Mouse (Mus musculus): ENCODE results near the gene Prune1. TPM values are rescaled to one million over a fixed set of nuclear protein-coding genes. Genes with fewer than 3 reads are reported as not detected.

Gene Prune1
- polyA plus RNA-seq, 1 experiment = 22.2 TPM

DNA sequence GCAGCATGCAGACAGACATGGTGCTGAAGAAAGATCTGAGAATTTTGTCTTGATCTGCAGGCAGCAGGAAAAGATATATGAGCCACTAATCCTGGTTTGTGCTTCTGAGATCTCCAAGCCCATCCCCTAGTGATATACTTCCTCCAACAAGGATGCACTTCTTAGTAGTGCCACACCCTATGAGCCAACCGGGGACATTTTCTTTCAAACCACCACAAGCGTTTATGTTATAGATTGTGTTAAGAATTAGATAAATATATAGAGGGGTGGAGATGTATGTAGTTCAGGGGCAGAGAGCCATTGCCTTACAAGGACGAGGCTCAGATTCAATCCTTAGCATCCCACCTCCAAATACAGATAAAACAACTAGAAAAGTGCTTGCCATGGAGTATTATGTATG, 28.6 kb upstream of the Prune1 start:
- 0 out of 2 replicates have a peak, but pooled peaks cover 5% of the 10 kb centered on the region for H3K4me1 ChIP-seq (ENCODE audit: control insufficient read depth, insufficient read depth, low read length)
- H3K4me3 ChIP-seq (ENCODE audit: insufficient read depth, low read length) = no peak overlapping the region
- TF ChIP-seq CTCF (IDR thresholded peaks at IDR 0.05; ENCODE audit: borderline replicate concordance, insufficient read depth, low read length) = no peak
- no peak for TF ChIP-seq POLR2A (IDR thresholded peaks at IDR 0.05; ENCODE audit: low read depth, low read length)
- no peak overlapping the region for H3K27ac ChIP-seq (ENCODE audit: insufficient read depth, low read length)

DNA sequence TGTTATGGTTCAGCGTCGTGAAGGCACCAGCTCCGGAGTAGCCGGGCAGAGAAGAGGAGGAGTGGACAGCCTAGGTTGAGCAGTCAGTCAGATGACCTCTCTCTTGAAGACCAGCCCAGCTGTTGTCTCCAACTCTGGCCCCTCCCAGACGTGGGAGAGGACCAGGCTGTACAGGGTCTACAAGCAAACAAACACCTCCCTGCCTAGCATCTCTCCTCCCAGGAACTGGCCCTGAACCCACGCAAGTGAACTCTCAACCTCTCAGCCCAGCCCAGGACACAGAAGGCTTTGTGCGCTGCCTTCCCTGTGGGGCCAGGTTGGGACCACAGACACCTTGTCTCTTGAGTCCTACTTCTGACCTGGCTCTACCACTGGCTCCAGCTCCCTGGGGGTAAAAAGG, 25.2 kb upstream of the Prune1 start, which contains the start of gene Anxa9:
Gene Anxa9 (minus strand): TSS at position 77 of the 400 bp plus-strand sequence.
- H3K27ac ChIP-seq (ENCODE audit: insufficient read depth, low read length) = no peak within 1 kb of the TSS
- TF ChIP-seq CTCF (IDR thresholded peaks at IDR 0.05; ENCODE audit: borderline replicate concordance, insufficient read depth, low read length) (no peak), POLR2A (IDR thresholded peaks at IDR 0.05; ENCODE audit: low read depth, low read length) (no peak)
- H3K4me3 ChIP-seq (ENCODE audit: insufficient read depth, low read length) = no peak within 1 kb of the TSS
- no peaks in the 10 kb centered on the region for H3K4me1 ChIP-seq (ENCODE audit: control insufficient read depth, insufficient read depth, low read length)

DNA sequence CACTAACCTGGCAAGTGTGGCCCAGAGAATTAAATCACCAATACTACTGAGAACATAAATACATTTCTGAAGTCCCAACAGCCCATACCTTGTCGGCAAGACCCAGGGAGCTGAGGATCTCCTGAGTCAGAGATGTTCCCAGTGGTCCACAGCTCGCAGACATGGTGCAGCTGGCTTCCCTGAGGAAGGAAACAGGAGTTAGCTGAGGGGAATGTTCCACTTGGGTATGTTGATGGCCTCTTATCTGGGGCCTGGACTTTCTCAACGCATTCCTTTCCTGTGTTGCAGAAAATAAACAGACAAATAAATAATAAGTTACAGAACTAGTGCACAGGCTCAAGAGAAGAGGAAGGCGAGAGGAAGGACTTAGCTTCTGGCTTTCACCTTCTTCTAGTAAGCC, 24.4 kb upstream of the Prune1 start:
- Histone ChIP-seq H3K4me1 (ENCODE audit: control insufficient read depth, insufficient read depth, low read length) (no peaks in the 10 kb centered on the region), H3K4me3 (ENCODE audit: insufficient read depth, low read length) (no peak overlapping the region), H3K27ac (ENCODE audit: insufficient read depth, low read length) (no peak overlapping the region)
- TF ChIP-seq POLR2A (IDR thresholded peaks at IDR 0.05; ENCODE audit: low read depth, low read length) (no peak), CTCF (IDR thresholded peaks at IDR 0.05; ENCODE audit: borderline replicate concordance, insufficient read depth, low read length) (no peak)

DNA sequence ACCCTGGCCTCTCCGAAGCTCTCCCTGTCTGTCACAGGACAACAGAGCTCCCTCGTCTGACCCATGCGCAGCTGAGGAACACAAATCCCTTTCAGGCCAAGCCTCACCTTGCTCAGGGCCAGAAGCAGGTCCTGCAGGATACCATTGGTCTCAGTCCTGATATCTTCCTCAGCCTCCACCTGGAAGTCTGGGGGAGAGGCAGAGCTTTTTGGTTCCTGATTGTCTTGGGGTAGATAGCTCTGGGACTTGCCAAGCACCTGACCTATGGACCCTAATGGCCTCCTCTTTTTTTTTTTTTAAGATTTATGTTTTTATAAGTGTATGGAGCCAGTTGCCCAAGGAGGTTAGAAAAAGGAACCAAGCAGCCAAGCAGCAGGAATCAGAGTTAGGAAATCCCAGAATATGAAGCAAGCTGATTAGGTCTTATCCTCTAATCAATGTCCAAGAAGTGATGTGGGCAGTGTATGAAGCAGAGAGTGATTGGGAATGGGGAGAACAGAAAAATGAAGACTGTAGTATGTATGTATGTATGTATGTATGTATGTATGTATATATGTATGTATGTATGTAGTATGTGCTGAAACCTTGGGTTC, 19.4 kb upstream of the Prune1 start:
- H3K27ac ChIP-seq (ENCODE audit: insufficient read depth, low read length) = no peak overlapping the region
- no peak overlapping the region for H3K4me3 ChIP-seq (ENCODE audit: insufficient read depth, low read length)
- H3K4me1 ChIP-seq (ENCODE audit: control insufficient read depth, insufficient read depth, low read length) = no peaks in the 10 kb centered on the region
- TF ChIP-seq CTCF (IDR thresholded peaks at IDR 0.05; ENCODE audit: borderline replicate concordance, insufficient read depth, low read length) (no peak), POLR2A (IDR thresholded peaks at IDR 0.05; ENCODE audit: low read depth, low read length) (no peak)

DNA sequence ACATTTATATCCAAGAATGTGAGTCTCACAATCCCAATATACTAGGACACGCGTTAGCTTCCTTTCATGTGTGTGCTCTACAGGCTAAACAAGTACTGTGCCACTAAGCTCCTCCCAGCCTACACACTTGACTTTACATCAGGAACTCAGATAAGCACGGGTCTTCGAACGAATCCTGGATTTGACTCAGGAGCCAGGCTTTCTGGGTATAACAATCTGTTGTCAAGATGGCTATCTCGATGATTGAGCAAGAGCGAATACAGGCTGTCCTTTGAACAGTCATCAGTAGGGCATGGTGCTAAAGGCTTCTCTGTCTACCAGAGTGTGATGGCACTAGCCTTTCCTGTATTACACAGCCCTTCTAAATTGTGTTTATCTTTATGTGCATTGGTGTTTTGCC, 16.1 kb upstream of the Prune1 start:
- Histone ChIP-seq H3K27ac (ENCODE audit: insufficient read depth, low read length) (no peak overlapping the region), H3K4me3 (ENCODE audit: insufficient read depth, low read length) (no peak overlapping the region), H3K4me1 (ENCODE audit: control insufficient read depth, insufficient read depth, low read length) (no peaks in the 10 kb centered on the region)
- TF ChIP-seq POLR2A (IDR thresholded peaks at IDR 0.05; ENCODE audit: low read depth, low read length) = no peak
- TF ChIP-seq CTCF (IDR thresholded peaks at IDR 0.05; ENCODE audit: borderline replicate concordance, insufficient read depth, low read length) = no peak

DNA sequence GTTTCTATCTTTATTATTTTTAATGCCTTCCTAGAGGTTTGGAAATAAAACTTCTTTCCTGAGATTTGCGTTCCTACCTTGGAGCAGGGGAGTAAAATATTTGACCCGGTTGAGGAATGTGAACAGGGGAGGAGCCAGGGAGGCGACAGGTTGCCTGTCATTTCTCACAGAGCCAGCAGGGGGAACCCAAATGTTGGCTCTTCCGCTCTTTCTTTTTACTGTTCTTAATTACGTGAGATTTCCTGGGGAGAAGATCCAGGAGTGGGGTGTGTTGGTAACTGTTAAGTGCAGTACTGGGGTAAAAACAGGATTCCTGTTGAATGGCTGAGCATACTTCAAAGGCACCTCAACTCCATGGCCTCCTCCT, 14.2 kb upstream of the Prune1 start:
- Histone ChIP-seq H3K4me3 (ENCODE audit: insufficient read depth, low read length) (no peak overlapping the region), H3K4me1 (ENCODE audit: control insufficient read depth, insufficient read depth, low read length) (no peaks in the 10 kb centered on the region), H3K27ac (ENCODE audit: insufficient read depth, low read length) (no peak overlapping the region)
- TF ChIP-seq POLR2A (IDR thresholded peaks at IDR 0.05; ENCODE audit: low read depth, low read length) (no peak), CTCF (IDR thresholded peaks at IDR 0.05; ENCODE audit: borderline replicate concordance, insufficient read depth, low read length) (peak; percentile 31; the same call in 1 of the 2 replicates)

DNA sequence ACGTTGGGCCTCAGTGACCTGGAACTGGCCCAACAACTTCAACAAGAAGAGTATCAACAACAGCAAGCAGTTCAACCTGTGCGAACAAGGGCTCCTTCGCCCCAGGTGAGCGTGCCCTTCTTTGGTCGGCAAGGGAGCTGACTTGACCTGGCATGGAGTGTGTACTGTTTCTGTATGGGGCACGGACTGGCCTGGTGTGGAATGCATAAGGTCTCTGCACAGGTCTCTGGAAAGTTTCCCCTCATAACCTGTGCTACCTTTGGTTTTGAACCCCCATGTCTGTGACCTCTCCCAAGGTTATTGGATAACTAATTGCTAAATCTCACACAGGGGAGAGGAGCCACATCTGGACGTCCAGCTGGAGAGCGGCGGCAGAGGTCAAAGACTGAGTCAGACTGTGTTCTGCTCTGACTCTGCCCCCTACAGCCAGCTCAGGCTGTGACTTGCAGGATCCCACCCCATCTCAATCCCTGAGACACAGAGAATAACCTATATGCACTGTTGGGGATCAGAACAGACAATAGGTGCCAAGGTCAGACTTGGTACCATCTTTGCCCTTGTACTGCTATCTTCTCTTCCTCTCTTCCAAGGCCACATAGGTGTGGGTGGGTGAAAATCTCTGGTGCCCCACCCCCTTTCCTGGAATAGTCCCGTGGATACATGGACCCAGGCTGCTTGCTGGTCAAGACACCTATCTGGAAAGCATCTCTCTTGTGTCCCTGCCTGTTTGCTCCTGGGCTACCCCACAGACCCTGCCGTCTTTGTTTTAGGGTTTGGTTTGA, 13.6 kb upstream of the Prune1 start:
- Histone ChIP-seq H3K4me1 (ENCODE audit: control insufficient read depth, insufficient read depth, low read length) (no peaks in the 10 kb centered on the region), H3K27ac (ENCODE audit: insufficient read depth, low read length) (no peak overlapping the region), H3K4me3 (ENCODE audit: insufficient read depth, low read length) (no peak overlapping the region)
- TF ChIP-seq CTCF (IDR thresholded peaks at IDR 0.05; ENCODE audit: borderline replicate concordance, insufficient read depth, low read length) (no peak), POLR2A (IDR thresholded peaks at IDR 0.05; ENCODE audit: low read depth, low read length) (no peak)

DNA sequence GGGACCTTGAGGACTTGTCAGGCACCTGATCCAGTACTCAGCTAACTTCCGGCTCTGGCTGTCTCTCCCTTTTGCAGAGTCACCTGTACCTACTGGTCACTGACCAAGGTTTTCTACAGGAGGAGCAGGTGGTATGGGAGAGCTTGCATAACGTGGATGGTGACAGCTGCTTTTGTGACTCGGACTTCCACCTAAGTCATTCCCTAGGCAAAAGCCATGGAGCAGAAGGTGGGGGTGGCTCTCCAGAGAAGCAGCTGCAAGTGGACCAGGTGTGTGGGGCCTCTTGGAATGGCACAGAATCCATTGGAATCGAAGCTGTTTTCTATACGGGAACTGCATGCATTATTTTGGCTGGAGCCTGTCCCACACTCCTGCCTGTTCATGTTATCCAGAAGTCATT, 12.8 kb upstream of the Prune1 start:
- TF ChIP-seq CTCF (IDR thresholded peaks at IDR 0.05; ENCODE audit: borderline replicate concordance, insufficient read depth, low read length) = no peak
- no peak for TF ChIP-seq POLR2A (IDR thresholded peaks at IDR 0.05; ENCODE audit: low read depth, low read length)
- no peaks in the 10 kb centered on the region for H3K4me1 ChIP-seq (ENCODE audit: control insufficient read depth, insufficient read depth, low read length)
- no peak overlapping the region for H3K27ac ChIP-seq (ENCODE audit: insufficient read depth, low read length)
- H3K4me3 ChIP-seq (ENCODE audit: insufficient read depth, low read length) = no peak overlapping the region

DNA sequence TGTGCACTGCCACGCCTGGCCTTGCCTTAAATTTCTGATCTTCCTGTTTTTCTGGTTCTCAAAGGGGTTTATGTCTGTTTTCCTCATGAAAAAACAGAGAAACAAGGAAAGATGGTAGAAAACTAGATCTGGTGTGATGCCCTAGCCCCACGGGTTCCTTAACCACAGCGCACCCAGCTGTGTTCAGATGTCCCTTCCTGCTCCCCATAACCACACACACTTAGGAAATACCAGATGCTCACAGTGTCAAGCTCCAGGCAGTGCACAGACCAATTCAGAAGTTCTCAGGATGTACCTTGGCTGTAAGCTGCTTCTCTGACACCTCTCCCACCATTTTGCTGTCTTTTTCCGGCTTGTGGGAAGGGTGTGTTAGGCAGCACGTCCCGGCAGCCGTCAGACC, 12.4 kb upstream of the Prune1 start:
- Histone ChIP-seq H3K27ac (ENCODE audit: insufficient read depth, low read length) (no peak overlapping the region), H3K4me1 (ENCODE audit: control insufficient read depth, insufficient read depth, low read length) (no peaks in the 10 kb centered on the region), H3K4me3 (ENCODE audit: insufficient read depth, low read length) (no peak overlapping the region)
- TF ChIP-seq POLR2A (IDR thresholded peaks at IDR 0.05; ENCODE audit: low read depth, low read length) = no peak
- no peak for TF ChIP-seq CTCF (IDR thresholded peaks at IDR 0.05; ENCODE audit: borderline replicate concordance, insufficient read depth, low read length)

DNA sequence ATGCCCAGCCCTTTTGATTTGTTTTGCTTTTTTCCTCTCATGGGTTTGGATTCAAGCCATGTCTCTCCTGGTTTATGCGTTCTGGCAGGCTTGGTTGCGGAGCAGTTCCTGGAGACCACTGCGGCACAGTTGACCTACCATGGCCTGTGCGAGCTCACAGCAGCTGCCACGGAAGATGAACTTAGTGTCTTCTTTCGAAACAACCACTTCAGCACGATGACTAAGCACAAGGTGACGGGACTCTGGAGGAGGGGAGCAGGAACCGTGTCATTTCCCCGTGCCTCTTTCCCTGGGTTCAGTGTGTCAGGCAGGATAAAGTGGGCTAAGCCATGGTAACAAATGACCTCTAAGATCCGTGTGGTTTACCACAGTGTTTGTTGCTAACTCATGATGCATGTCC, 11.7 kb upstream of the Prune1 start:
- Histone ChIP-seq H3K4me1 (ENCODE audit: control insufficient read depth, insufficient read depth, low read length) (no peaks in the 10 kb centered on the region), H3K27ac (ENCODE audit: insufficient read depth, low read length) (no peak overlapping the region), H3K4me3 (ENCODE audit: insufficient read depth, low read length) (no peak overlapping the region)
- TF ChIP-seq CTCF (IDR thresholded peaks at IDR 0.05; ENCODE audit: borderline replicate concordance, insufficient read depth, low read length) = no peak
- TF ChIP-seq POLR2A (IDR thresholded peaks at IDR 0.05; ENCODE audit: low read depth, low read length) = no peak
